8 mouse cellular contexts compared by ENCODE assay signal in genomic region chr5:76184286-76185080, GRCm38 (mm10). TPM values are rescaled to one million over a fixed set of nuclear protein-coding genes. Genes with fewer than 3 reads are reported as not detected.
A peak's percentile ranks its signal among the peaks of the same experiment; 100 is the strongest.
DNase-seq lines count a peak whose midpoint lies in the region; ATAC-seq and TF ChIP-seq lines count a peak whose summit lies in the region.

No protein-coding gene starts in this region.

- H3K27ac ChIP-seq in hindbrain, embryonic 11.5 days (ENCODE audit: low read depth, low read length): peak overlapping the region; percentile 95

- H3K4me3 ChIP-seq in hindbrain, embryonic 11.5 days (ENCODE audit: low read depth, low read length): peak overlapping the region; percentile 85

- CTCF ChIA-PET in Patski (lab: Charles Lee): no interaction called here

- 0 out of 2 replicates have a peak, but pooled peaks cover 3% of the 10 kb centered on the region for H3K4me1 ChIP-seq in hindbrain, embryonic 11.5 days (replicated peaks; ENCODE audit: control insufficient read depth, insufficient read depth, low read length)

- POLR2A ChIA-PET in Patski (lab: Charles Lee): interaction anchor here (0.5 to 1.1 kb wide), 4 partner anchors 8 to 146 kb away, joined by 3 to 9 read pairs (median 3); no protein-coding TSS in a partner anchor

- DNase-seq in Patski (ENCODE audit: low read depth, low spot score): no peak
- DNase-seq in cerebellum, adult 9-11 months: peak; percentile 66
- DNase-seq in frontal cortex, postnatal 10 days (ENCODE audit: low spot score in 2 of 2): peak; percentile 29 to 67
- peak; percentile 86 for DNase-seq in hindbrain, embryonic 11.5 days (ENCODE audit: low spot score)
- DNase-seq in layer of hippocampus, postnatal 25 days (ENCODE audit: extremely low spot score in 1 of 2, low spot score in 1 of 2): peak; percentile 52
- peak; percentile 78 for DNase-seq in lung, postnatal 36 days
- DNase-seq in retina, postnatal 1 day: peak; percentile 83
- DNase-seq in urinary bladder, adult 18-20 months (ENCODE audit: low spot score in 2 of 2): peak; percentile 50 to 54

- in situ Hi-C loops in Patski (cut with MboI; ENCODE audit: low pct_unique_long_range_greater_than_20kb): no loop called here

- 6% methylated on average over 30 of the region's 38 CpGs for WGBS in hindbrain, embryonic 11.5 days

- no peaks in the 10 kb centered on the region for H3K9me3 ChIP-seq in hindbrain, embryonic 11.5 days (ENCODE audit: control insufficient read depth, low read length)

- no peaks in the 10 kb centered on the region for H3K36me3 ChIP-seq in hindbrain, embryonic 11.5 days (ENCODE audit: control insufficient read depth, insufficient read depth, low read length)

- peak overlapping the region; percentile 97 for H3K9ac ChIP-seq in hindbrain, embryonic 11.5 days (ENCODE audit: low read depth, low read length)

- H3K4me2 ChIP-seq in hindbrain, embryonic 11.5 days (replicated peaks; ENCODE audit: low read depth, low read length): peak overlapping the region; percentile 84

- TF ChIP-seq CTCF in Patski (IDR thresholded peaks at IDR 0.05): no peak

- peak; percentile 83 for ATAC-seq in Patski
- peak; percentile 94 for ATAC-seq in hindbrain, embryonic 11.5 days (ENCODE audit: low FRiP score)

- H3K27me3 ChIP-seq in Patski: no peaks in the 10 kb centered on the region
- no peaks in the 10 kb centered on the region for H3K27me3 ChIP-seq in hindbrain, embryonic 11.5 days (ENCODE audit: control insufficient read depth, insufficient read depth, low read length)

RNA-seq across cellular contexts. Expression of gene Tmem165, which starts 0.8 kb away (rescaled TPM):
- polyA plus RNA-seq in Patski (2021): 129 TPM
- 97.0 and 105 TPM in 2 replicates for polyA plus RNA-seq in hindbrain, embryonic 11.5 days (2014; fragmentation: Nextera tagmentation; extraction: Ambion mirVana)
- 10 to 100 TPM; 33.8 to 34.0 TPM for total RNA-seq in layer of hippocampus, postnatal 25 days (2021)

RNA-seq across cellular contexts. Expression of gene Srd5a3, which starts 44.4 kb away (rescaled TPM):
- polyA plus RNA-seq in Patski (2021): 32.1 TPM
- polyA plus RNA-seq in hindbrain, embryonic 11.5 days (2014; fragmentation: Nextera tagmentation; extraction: Ambion mirVana): 16.1 and 16.7 TPM in 2 replicates
- 10 to 100 TPM; 17.8 to 21.1 TPM for total RNA-seq in layer of hippocampus, postnatal 25 days (2021)
